Mouse (Mus musculus): Measurements from ENCODE around the gene Ccdc12.

Ccdc12 gene

GRCm38 (mm10) chr9:110656249-110657221 lies at the start of gene Ccdc12:
Ccdc12 (plus strand) TSS chr9:110656503.
- peak; percentile 97 for DNase-seq (ENCODE audit: low spot score)

DNA sequence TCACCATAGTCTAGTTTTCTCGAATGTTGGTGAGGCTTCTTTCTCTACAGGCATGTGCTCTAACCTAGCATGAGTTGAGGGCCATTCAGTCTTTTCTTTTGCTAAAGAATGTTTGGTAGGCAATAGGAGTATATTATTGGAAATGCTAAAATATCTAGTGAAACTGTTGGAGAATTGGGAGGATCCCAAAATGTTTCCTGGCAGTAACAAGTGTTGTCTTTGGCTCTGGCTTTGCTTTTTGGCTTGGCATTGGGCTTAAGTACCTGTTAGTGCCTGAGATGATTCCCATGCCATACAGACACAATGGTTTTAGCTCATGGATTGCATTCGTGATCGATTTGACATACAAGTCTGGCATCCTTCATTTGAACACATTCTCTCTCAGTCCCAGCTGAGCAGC lies 44.8 kb upstream of the Ccdc12 start:
- DNase-seq (ENCODE audit: low spot score), result no peak

- no peak for DNase-seq (ENCODE audit: low spot score)
Measured at GRCm38 (mm10) chr9:110617081-110617480, 39.2 kb upstream of the Ccdc12 start.

DNA sequence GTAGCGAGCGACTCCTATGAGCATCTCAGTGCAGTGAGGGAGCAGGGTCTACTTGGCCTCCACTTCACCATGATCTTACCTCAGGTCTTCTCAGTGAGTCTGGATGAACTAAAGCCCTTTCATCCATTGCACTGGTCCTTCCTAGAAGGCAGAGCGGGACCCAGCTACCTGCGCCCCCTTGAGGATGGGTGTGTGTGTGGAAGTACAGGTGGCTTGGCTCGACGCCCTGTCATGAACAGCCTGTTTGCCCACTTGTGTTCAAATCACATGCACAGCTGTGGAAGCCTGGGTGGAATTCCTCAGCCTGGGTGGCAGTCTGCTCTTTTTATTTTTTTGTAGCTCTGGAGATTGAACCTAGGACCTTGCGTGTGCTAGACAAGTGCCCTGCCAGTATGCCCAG lies 36.1 kb upstream of the Ccdc12 start:
- no peak for DNase-seq (ENCODE audit: low spot score)

DNA sequence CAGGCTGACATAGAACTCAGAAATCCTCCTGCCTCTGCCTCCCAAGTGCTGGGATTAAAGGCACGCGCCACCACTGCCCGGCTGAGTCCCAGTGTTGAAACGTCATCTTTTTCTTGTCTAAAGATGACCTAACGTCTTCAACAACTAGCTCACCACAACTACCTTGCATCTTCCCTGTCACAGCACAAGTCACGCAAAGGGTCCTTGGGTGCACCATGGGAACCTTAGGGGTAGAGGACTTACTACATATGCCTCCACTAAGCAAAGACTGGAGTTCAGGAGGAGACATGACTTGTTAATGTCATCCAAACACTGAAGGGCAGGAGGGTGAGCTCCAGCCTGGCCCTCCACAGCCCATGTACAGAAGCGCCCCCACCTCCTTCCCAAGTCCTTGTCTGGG lies 35.6 kb upstream of the Ccdc12 start:
- no peak for DNase-seq (ENCODE audit: low spot score)

GRCm38 (mm10) chr9:110622621-110623219 lies 33.6 kb upstream of the Ccdc12 start:
- DNase-seq (ENCODE audit: low spot score), result no peak

DNA sequence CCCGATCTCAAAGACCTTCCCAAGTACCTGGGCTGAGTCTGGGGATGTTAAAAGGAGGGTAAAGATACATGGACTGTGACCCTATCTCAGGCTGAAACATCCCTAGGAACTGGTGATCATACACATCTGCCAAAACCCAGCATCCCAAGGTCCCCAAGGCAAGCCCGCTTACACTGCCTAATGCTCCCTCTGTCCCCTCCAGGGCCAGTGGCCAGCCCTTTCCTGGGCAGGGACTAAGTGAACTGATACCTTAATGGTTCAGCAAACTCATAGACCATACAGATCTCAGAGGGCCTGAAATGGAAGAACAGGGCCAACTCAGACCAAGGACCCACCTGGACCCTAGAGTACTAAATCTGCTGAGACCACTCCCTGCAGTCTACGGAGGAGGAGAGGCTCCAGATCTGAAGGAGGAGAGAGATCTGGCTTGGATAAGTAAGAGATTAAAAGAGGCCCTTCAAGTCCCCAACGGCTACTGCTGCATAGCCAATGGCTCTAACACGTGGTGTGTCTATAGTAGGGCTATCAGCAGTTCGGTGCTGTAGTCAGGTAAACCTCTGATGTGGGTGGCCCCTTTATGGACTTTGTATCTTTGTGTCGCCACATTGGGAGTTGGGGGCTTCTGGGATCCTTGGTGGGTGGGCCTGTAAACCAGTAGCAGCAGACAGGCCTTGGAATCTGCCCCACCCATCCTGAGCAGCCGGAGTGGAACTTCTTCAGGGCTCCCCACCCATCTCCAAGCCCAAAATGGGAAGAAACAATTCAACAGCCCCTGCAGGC lies 32.7 kb upstream of the Ccdc12 start:
- DNase-seq (ENCODE audit: low spot score), result peak; percentile 6

GRCm38 (mm10) chr9:110624361-110625166 lies 31.7 kb upstream of the Ccdc12 start, which contains the start of gene Nradd:
Nradd (minus strand) TSS chr9:110624452.
- DNase-seq (ENCODE audit: low spot score), result peak; percentile 92

DNA sequence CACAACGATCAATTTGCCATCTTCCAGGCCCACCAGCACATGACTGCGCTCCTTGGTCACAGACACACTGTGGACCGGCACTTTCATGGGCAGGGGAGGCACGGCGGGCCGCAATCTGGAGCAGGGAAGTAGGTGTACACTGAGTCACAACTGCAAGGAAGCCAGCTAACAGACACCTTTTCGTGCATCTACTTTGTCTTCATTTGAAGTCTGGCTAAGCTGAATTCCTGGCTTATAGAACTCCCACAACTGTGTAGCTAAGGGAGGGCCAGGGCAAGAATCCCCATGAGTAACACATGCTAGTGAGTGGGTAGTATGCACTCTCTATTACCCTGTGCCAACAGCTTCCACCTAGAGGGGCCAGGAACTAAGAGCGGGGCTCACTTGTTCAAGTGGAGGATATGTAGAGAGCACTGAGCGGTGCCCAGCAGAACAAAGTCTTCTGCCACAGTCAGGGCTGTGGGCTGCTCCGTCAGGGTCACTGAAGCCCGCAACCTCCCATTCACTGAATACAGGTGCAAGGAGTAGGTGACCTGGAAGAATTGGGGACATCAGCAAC lies 30.9 kb upstream of the Ccdc12 start:
- DNase-seq (ENCODE audit: low spot score), result no peak

GRCm38 (mm10) chr9:110630171-110630570 lies 26.1 kb upstream of the Ccdc12 start:
- no peak for DNase-seq (ENCODE audit: low spot score)

GRCm38 (mm10) chr9:110631191-110631590 lies 25.1 kb upstream of the Ccdc12 start:
- peak; percentile 75 for DNase-seq (ENCODE audit: low spot score)

DNA sequence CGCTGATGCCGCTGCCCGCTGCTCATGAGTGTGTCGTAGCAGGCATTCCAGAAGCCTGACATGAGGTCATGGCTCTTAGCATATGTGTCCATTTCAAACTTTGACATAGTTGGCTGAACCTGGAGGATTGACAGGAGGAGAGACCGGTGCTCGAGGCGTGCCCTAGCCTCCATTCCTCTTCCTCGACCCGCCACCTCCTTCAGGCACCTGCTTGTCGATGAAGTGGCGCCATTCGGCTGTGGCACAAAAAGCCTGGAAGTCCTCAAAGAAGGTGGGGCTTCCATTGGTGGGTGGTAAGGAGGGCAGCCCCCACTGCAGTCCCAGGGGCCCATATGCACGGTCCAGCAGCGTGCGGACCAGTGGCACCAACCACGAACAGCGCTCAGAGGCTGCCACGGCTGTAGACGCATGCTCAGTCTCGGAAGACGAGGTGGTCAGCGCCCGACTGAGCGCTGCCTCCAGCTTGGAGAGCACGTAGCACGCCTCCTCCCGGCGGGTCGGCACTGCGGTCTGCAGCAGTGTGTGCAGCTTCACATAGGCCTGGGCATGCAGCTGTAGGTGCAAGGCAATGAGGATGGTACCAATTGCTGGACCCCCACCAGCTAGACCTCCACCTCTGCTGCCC lies 24.5 kb upstream of the Ccdc12 start:
- no peak for DNase-seq (ENCODE audit: low spot score)

- no peak for DNase-seq (ENCODE audit: low spot score)
Measured at GRCm38 (mm10) chr9:110632671-110633070, 23.6 kb upstream of the Ccdc12 start.

GRCm38 (mm10) chr9:110633882-110634281 lies 22.4 kb upstream of the Ccdc12 start:
- no peak for DNase-seq (ENCODE audit: low spot score)

DNA sequence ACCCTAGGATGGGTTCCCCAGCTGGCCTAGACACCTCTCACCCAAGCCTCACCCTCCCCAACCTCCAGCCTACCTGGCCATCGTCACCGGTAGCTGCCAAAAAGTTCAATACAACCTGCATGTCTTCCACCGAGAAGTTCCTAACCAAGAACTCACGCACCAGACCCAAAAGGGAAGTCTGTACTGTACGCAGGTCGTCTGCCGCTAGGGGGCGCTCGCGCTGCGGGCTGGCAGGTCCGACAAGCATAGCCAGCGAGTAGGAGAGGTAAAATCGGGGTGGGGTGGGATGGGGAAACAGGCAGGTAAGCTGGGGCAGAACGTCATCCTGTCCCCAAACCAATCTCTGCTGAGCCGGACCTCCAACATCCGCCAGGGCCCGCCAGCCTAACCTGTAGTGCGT lies 21.1 kb upstream of the Ccdc12 start:
- peak; percentile 77 for DNase-seq (ENCODE audit: low spot score)

GRCm38 (mm10) chr9:110638611-110639021 lies 17.7 kb upstream of the Ccdc12 start:
- DNase-seq (ENCODE audit: low spot score), result no peak

GRCm38 (mm10) chr9:110641006-110641405 lies 15.3 kb upstream of the Ccdc12 start:
- no peak for DNase-seq (ENCODE audit: low spot score)

GRCm38 (mm10) chr9:110642812-110643524 lies 13.3 kb upstream of the Ccdc12 start:
- DNase-seq (ENCODE audit: low spot score), result no peak

- DNase-seq (ENCODE audit: low spot score), result no peak
Measured at GRCm38 (mm10) chr9:110643787-110644186, 12.5 kb upstream of the Ccdc12 start.

DNA sequence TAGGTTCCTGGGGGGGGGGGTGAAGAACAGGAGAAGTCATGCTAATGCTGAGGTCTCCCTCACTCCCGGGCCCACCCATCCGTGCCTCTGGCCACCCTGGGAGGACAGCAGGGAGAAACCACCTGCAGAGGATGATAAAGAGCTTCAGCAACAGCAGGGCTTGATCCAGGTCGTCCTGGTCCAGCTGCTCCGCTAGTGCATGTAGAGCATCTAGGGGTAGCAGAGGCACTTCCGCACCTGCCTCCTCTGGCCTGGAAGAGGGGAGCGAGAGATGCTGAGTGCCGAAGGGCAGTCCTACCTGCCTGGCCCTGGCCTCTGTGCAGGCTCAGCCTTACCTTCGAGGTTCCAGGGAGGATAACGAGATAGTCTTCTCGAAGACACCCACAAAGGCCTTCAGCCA lies 12.0 kb upstream of the Ccdc12 start:
- DNase-seq (ENCODE audit: low spot score), result no peak

Measured in testis, postnatal 14 days (tissue).